Mouse (Mus musculus) liver, postnatal 0 days (tissue): ENCODE data around the gene Qk.

Source experiments
- CTCF ChIP-seq: sonication (generic); IDR thresholded peaks from 2 replicates; pipeline ENCODE4 v1.5.1; 2016; ENCODE audit warnings: antibody characterized with exemption, low read depth
- EP300 ChIP-seq: IDR thresholded peaks from 2 replicates; pipeline ENCODE4 v1.6.1; 2016; ENCODE audit warnings: antibody characterized with exemption, low read depth, mild to moderate bottlenecking

DNA sequence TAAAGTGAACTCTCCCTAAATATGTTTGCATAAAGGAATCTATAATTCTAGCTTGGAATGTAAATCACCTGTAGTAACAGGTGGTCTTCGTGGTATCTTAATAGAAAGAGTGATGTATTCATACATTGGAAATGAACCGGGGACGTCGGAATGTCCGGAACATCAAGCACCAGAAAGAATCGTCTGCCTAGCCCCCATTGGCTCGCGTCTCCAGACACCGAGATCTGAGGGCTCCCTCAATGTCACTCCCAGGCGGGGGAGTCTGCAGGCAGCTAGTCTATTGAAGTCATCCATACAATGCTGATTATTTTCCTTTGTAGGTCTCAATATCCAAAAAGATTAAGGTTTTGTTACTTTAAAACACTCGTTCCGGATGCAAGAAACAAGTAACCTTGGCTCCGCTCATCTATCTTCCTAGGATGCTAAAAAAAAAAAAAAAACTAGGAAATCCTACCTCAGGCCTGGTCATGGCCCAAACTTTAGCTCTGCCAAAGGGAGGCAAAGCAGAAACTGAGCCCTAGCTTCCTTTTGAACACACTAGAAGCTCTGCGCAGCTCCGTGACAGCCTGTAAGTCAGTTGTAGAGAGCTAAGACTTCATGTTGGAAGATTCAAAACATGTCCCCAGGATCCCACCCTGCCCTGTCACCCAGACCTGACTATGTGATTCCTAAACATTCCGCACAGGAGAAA lies 16.3 kb upstream of the Qk start:
- TF ChIP-seq CTCF: no peak
- no peak for TF ChIP-seq EP300
